Mouse (Mus musculus): ENCODE data around the gene Fam155a. TPM values are rescaled to one million over a fixed set of nuclear protein-coding genes. Genes with fewer than 3 reads are reported as not detected.
A peak's percentile ranks its signal among the peaks of the same experiment; 100 is the strongest.

The Fam155a gene
- polyA plus RNA-seq, 1 experiment from 2014 or later: 0.16 TPM

DNA sequence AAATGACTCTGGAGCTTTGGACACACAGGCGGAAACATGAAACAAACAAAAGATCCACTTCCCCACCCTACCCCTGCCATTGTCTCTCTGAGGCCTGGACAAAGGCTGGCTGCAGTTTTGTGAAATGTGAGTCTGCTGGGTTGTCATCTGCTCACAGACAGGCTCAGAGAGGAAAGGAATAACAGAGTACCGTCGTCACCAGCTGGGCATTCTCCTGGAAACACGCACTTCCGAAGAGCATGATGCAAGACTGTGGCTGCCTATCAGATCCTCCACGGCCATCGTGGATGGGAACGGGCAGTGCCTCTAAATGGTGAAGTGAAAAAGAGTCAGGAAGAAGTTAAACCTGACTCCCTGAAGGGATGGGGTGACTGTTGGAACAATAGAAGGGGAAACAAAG lies 509.4 kb downstream of the Fam155a start:
- no peaks in the 10 kb centered on the region for H3K9me3 ChIP-seq (replicated peaks)
- H3K27me3 ChIP-seq: no peaks in the 10 kb centered on the region
- H3K4me2 ChIP-seq: no peak overlapping the region
- no peak overlapping the region for H3K27ac ChIP-seq
- DNase-seq: no peak
- no peaks in the 10 kb centered on the region for H3K36me3 ChIP-seq
- 52% methylated on average over 8 of the region's 8 CpGs for WGBS (ENCODE audit: insufficient replicate concordance)
- H3K4me3 ChIP-seq (replicated peaks): no peak overlapping the region
- no peaks in the 10 kb centered on the region for H3K4me1 ChIP-seq (replicated peaks)
- H3K9ac ChIP-seq: no peak overlapping the region
- ATAC-seq (ENCODE audit: low read depth): no peak

DNA sequence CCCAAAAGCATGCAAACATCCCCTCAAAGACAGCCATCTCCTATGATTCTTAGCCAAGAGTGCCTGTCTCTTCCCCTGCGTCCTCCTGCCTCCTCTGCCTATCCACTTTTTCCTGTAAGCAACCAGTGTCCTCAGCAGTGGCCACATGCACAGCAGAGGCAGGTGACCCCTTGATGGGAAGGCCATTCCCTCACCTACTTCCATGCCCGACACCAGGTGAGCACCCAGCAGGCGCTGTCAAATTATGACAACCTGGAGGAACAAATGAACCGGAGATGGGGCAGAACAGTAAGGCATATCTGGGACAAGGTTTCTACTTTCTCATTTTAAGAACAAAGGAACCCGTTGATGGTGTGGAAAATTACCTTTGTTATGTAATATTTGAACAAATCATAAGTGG lies 515.6 kb downstream of the Fam155a start:
- 67% methylated on average over 5 of the region's 5 CpGs for WGBS (ENCODE audit: insufficient replicate concordance)
- Histone ChIP-seq H3K27ac (no peak overlapping the region), H3K9me3 (replicated peaks) (no peaks in the 10 kb centered on the region), H3K4me1 (replicated peaks) (no peaks in the 10 kb centered on the region), H3K4me3 (replicated peaks) (no peak overlapping the region), H3K27me3 (no peaks in the 10 kb centered on the region), H3K9ac (no peak overlapping the region), H3K4me2 (no peak overlapping the region), H3K36me3 (no peaks in the 10 kb centered on the region)
- DNase-seq: no peak
- ATAC-seq (ENCODE audit: low read depth): no peak

DNA sequence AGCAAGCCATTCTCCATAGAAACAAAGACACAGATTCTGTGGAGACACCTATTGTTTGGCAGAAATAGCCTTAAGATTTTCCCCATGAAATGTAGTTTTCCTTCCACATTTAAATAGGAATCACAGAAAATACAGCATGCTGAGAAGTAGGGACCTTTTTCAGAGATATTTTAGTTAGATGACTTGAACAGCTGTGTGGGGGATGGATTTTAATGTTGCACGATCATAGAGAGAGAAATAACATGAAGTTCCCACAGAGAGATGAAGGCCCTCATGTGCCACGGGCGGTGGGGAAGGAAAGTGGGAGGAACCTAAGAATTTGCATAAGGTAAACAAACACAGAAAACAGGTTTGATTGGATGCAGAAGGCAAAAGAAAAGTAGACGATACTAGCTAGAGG lies 518.0 kb downstream of the Fam155a start:
- H3K36me3 ChIP-seq: no peaks in the 10 kb centered on the region
- H3K9ac ChIP-seq: no peak overlapping the region
- no peaks in the 10 kb centered on the region for H3K9me3 ChIP-seq (replicated peaks)
- H3K4me3 ChIP-seq (replicated peaks): no peak overlapping the region
- WGBS (ENCODE audit: insufficient replicate concordance): 60% methylated on average over 4 of the region's 4 CpGs
- H3K4me1 ChIP-seq (replicated peaks): no peaks in the 10 kb centered on the region
- H3K27ac ChIP-seq: no peak overlapping the region
- H3K4me2 ChIP-seq: no peak overlapping the region
- H3K27me3 ChIP-seq: no peaks in the 10 kb centered on the region
- no peak for ATAC-seq (ENCODE audit: low read depth)
- DNase-seq: no peak

DNA sequence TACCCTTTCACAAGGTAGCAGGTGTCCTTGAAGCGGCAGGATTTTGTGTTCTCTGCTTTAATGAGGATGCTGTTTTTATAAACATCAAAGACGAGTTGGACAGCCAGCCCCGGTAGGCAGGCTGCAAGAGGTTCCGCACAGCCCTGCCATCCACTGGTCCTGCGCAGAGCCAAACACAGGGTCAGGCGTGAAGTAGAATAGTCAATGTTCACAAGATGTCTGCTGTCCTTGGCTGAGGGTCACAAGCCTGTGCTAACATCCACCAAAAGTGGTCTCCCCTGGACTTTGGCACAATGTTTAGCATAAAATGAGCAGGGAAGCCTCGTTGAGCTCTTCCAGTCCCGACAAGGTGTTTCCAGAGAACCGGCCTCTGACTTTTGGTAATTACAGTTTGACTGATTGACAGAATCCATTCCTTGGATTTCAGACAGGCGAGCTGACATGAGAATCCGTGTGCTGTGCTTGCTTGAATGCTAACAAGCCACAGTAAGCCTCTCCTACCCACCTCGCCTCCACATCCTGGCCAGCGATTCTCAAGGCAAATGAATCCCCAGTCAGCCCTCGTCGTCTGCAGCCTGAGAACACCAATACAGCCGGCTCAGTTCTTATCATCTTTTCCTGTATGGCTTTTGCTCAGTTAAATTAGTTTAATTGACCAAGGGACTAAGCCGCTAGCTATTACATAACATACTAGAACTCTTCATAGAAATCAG lies 522.7 kb downstream of the Fam155a start:
- Histone ChIP-seq H3K4me1 (replicated peaks) (no peaks in the 10 kb centered on the region), H3K27me3 (no peaks in the 10 kb centered on the region), H3K9ac (no peak overlapping the region), H3K9me3 (replicated peaks) (no peaks in the 10 kb centered on the region), H3K4me2 (no peak overlapping the region), H3K36me3 (no peaks in the 10 kb centered on the region), H3K4me3 (replicated peaks) (no peak overlapping the region), H3K27ac (no peak overlapping the region)
- WGBS (ENCODE audit: insufficient replicate concordance): 57% methylated on average over 17 of the region's 17 CpGs
- DNase-seq: no peak
- ATAC-seq (ENCODE audit: low read depth): no peak

DNA sequence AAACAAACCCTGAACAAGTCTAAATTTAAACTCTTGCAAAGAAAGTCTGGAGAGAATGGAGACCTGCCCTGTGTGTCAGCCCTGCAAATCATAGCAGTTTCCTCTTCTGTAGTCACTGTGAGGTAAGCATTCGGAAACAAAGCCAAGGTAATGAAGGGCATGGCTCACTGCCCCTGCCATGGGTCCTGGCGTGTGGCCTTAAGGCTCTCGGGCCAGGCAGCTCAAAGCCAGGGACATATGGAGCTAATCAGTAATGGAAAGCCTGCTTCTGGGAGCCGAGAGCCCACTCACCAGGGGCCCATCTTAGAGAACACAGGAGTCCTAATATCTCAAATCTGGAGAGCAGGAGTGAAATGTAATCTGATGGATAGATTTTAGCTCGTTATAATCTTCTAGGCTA lies 525.0 kb downstream of the Fam155a start:
- Histone ChIP-seq H3K9me3 (replicated peaks) (no peaks in the 10 kb centered on the region), H3K36me3 (no peaks in the 10 kb centered on the region), H3K4me2 (no peak overlapping the region), H3K27me3 (no peaks in the 10 kb centered on the region), H3K27ac (no peak overlapping the region), H3K4me3 (replicated peaks) (no peak overlapping the region), H3K9ac (no peak overlapping the region), H3K4me1 (replicated peaks) (no peaks in the 10 kb centered on the region)
- WGBS (ENCODE audit: insufficient replicate concordance): 52% methylated on average over 5 of the region's 5 CpGs
- ATAC-seq (ENCODE audit: low read depth): no peak
- DNase-seq: no peak

DNA sequence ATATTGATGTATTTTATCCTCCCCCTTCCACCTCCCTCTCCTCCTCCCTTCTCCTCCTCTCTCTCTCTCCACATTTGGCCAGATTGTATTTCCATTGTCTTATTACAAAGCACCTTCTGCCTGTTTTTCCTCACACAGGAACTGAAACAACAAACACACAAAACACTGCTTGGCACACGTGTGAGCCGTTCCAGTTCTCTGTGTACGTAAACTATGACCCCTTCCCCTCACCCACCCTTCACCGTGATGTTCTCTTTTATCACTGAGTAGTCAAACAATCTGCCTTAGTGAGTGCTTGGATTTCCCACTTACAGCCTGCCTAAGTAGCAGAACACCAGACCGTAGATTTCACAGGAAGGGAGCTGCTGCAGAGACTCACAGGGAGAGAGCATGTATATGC lies 530.0 kb downstream of the Fam155a start:
- no peak overlapping the region for H3K27ac ChIP-seq
- H3K4me3 ChIP-seq (replicated peaks): no peak overlapping the region
- H3K4me2 ChIP-seq: no peak overlapping the region
- H3K27me3 ChIP-seq: no peaks in the 10 kb centered on the region
- no peaks in the 10 kb centered on the region for H3K36me3 ChIP-seq
- WGBS (ENCODE audit: insufficient replicate concordance): 37% methylated on average over 5 of the region's 5 CpGs
- H3K9me3 ChIP-seq (replicated peaks): no peaks in the 10 kb centered on the region
- ATAC-seq (ENCODE audit: low read depth) (no peak), DNase-seq (no peak)
- H3K9ac ChIP-seq: no peak overlapping the region
- no peaks in the 10 kb centered on the region for H3K4me1 ChIP-seq (replicated peaks)

DNA sequence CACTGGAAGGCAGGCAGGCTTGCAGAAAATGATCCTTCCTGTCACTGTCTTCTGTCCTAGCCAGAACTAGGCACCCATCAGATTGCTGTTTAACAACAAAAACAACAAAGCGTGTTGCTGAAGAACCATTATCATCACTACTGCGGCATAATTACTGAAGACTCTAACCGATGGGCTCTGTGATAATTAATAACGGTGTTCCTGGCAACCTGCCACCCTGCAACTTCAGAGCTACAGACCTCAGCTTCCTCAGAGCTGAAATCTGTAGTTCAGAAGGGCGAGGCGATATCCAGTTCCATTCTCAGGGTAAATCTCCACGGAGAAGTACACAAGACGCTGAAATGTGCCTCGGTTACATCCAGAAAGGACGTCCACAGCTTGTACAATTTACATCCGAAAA lies 531.2 kb downstream of the Fam155a start:
- H3K27me3 ChIP-seq: no peaks in the 10 kb centered on the region
- ATAC-seq (ENCODE audit: low read depth) (no peak), DNase-seq (no peak)
- H3K9ac ChIP-seq: no peak overlapping the region
- no peak overlapping the region for H3K4me3 ChIP-seq (replicated peaks)
- no peak overlapping the region for H3K4me2 ChIP-seq
- WGBS (ENCODE audit: insufficient replicate concordance): 70% methylated on average over 11 of the region's 11 CpGs
- no peaks in the 10 kb centered on the region for H3K4me1 ChIP-seq (replicated peaks)
- H3K9me3 ChIP-seq (replicated peaks): no peaks in the 10 kb centered on the region
- no peak overlapping the region for H3K27ac ChIP-seq
- no peaks in the 10 kb centered on the region for H3K36me3 ChIP-seq

DNA sequence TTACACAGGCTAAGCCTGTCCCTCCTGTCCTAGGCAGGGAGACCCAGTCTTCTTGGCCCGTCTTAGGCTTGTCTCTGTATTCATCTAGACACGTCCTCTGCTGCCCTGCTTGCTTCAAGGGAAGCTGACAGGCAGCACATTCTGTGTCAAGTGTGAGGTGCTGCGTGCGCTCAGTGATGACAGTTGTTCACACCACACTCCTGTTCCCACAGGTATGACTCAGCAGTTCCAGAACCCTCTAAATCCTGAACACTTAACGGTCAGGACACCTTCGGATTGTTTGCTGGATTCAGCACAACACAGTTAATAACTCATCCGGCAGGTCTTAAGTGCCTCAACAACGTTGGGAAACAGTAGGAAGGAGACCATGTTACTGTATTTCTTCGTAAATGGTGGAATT lies 532.0 kb downstream of the Fam155a start:
- H3K36me3 ChIP-seq: no peaks in the 10 kb centered on the region
- H3K4me2 ChIP-seq: no peak overlapping the region
- no peak for DNase-seq
- WGBS (ENCODE audit: insufficient replicate concordance): 57% methylated on average over 9 of the region's 9 CpGs
- no peak overlapping the region for H3K27ac ChIP-seq
- H3K9me3 ChIP-seq (replicated peaks): no peaks in the 10 kb centered on the region
- no peak for ATAC-seq (ENCODE audit: low read depth)
- H3K4me1 ChIP-seq (replicated peaks): no peaks in the 10 kb centered on the region
- H3K9ac ChIP-seq: no peak overlapping the region
- H3K4me3 ChIP-seq (replicated peaks): no peak overlapping the region
- H3K27me3 ChIP-seq: no peaks in the 10 kb centered on the region

DNA sequence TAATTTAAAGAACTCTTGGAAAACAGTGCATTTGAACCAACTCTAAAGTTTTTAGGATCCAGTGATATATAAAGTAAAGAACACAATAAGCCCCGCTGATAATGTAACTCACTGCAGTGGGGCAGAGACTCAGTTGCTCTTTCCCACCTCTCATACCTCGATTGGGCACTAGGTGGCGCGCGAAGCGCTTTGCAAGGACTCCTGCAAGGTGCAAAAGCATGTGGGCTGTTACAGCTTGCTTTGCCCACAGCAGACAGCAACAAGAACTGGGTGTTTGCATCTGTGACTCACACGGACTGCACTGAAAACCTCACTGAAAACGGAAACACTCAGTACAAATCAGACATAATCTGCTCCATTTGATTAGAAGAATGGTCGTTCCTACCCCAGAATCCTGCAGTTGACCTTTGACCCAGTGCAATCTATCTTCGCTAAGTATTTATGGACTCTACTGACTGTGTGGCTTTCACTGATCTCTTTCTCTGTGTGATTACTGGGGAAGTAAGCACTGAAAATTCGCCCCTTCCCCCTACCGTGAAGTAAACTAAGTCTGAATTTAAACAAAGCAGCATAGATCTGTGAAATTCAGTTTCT lies 537.5 kb downstream of the Fam155a start:
- DNase-seq (peak; percentile 41), ATAC-seq (ENCODE audit: low read depth) (0 out of 2 replicates have a peak, but pooled peaks have one; percentile 12)
- Histone ChIP-seq H3K4me2 (0 out of 2 replicates have a peak overlapping the region, but pooled peaks have one; percentile 14), H3K36me3 (no peaks in the 10 kb centered on the region), H3K27ac (no peak overlapping the region), H3K4me3 (replicated peaks) (no peak overlapping the region), H3K9ac (no peak overlapping the region), H3K9me3 (replicated peaks) (no peaks in the 10 kb centered on the region), H3K27me3 (no peaks in the 10 kb centered on the region), H3K4me1 (replicated peaks) (no peaks in the 10 kb centered on the region)
- 8% methylated on average over 12 of the region's 12 CpGs for WGBS (ENCODE audit: insufficient replicate concordance)

DNA sequence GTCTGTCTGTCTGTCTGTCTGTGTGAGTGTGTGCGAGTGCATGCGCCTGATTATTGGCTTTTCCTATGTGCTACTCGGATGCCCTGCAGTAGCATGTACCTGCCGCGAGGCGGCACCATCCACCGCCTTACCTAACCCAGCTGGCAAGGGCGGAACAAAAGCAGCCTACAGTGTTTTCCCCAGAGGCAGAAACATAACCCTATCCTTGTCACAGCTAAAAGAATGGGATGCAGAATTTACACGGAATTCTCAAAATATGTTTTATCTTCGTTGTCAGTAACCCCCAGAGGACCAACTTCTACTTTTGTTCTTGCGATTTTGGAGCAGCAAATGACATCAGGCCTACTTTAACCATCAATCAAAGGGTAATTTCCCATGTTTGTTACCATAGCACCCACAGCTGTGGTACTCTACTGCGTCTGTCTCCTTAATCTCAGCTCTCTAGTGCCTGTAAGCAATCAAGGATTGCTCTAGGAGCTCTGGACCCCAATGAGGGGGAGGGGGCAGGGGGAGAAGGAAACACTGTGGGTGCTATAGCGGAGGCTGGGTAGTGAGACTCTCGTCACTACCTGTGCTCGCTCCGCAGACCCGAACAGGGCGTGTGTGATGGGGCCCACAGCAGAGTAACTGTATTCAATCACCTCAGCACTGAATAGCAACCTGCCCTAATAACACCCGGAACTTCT lies 543.0 kb downstream of the Fam155a start:
- no peaks in the 10 kb centered on the region for H3K4me1 ChIP-seq (replicated peaks)
- no peaks in the 10 kb centered on the region for H3K9me3 ChIP-seq (replicated peaks)
- H3K36me3 ChIP-seq: no peaks in the 10 kb centered on the region
- ATAC-seq (ENCODE audit: low read depth): no peak
- no peak overlapping the region for H3K27ac ChIP-seq
- WGBS (ENCODE audit: insufficient replicate concordance): 30% methylated on average over 19 of the region's 19 CpGs
- DNase-seq: no peak
- H3K4me2 ChIP-seq: no peak overlapping the region
- no peak overlapping the region for H3K9ac ChIP-seq
- no peak overlapping the region for H3K4me3 ChIP-seq (replicated peaks)
- H3K27me3 ChIP-seq: no peaks in the 10 kb centered on the region

DNA sequence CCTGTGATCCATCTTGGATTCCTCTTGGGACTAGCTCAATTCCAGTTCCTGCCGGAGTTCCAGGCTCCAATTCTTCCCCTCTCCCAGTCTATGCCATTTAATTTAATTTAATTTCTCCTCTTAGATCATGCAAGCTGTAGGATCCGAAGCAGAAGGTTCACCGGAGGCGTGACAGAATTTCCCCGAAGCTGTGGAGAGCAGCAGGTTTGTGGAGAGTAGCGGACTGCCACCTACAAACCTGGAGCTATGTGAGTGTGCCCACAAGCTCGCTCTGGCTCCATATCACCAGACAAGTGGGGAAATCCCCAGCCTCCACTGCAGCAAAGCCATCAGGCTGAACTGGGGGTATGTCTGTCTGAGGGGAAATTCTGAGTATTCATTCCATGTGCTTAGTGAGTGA lies 544.2 kb downstream of the Fam155a start:
- H3K27me3 ChIP-seq: no peaks in the 10 kb centered on the region
- 68% methylated on average over 7 of the region's 7 CpGs for WGBS (ENCODE audit: insufficient replicate concordance)
- no peak for DNase-seq
- H3K4me3 ChIP-seq (replicated peaks): no peak overlapping the region
- H3K9me3 ChIP-seq (replicated peaks): no peaks in the 10 kb centered on the region
- ATAC-seq (ENCODE audit: low read depth): no peak
- H3K27ac ChIP-seq: no peak overlapping the region
- H3K4me1 ChIP-seq (replicated peaks): no peaks in the 10 kb centered on the region
- H3K36me3 ChIP-seq: no peaks in the 10 kb centered on the region
- H3K4me2 ChIP-seq: no peak overlapping the region
- no peak overlapping the region for H3K9ac ChIP-seq

DNA sequence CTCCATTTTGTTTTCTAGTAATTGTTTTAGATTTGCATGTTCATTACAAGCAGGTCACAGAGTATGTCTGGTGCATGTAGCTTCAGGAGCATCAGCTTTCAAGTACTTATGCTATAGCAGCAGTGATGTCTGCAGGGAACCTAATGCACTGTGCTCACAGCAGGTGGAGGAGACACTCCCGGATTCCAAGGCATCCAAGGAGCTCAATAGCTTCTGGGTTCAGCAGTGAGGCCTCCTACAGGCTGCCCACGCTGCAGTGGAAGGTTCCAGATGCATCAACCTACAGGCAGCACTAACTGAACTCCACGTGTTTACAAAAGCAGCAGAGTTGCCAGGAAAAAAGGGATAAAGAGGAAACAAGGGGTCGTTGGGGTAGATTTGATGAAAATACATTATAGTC lies 559.2 kb downstream of the Fam155a start:
- Histone ChIP-seq H3K27ac (no peak overlapping the region), H3K27me3 (no peaks in the 10 kb centered on the region), H3K9ac (no peak overlapping the region), H3K4me1 (replicated peaks) (no peaks in the 10 kb centered on the region), H3K4me2 (no peak overlapping the region), H3K4me3 (replicated peaks) (no peak overlapping the region), H3K9me3 (replicated peaks) (no peaks in the 10 kb centered on the region), H3K36me3 (no peaks in the 10 kb centered on the region)
- WGBS (ENCODE audit: insufficient replicate concordance): 34% methylated on average over 4 of the region's 4 CpGs
- DNase-seq (no peak), ATAC-seq (ENCODE audit: low read depth) (no peak)

Data from liver, embryonic 13.5 days (tissue).